9 mouse cellular contexts compared by ENCODE assay signal in genomic region chr19:10219108-10219507, GRCm38 (mm10). TPM values are rescaled to one million over a fixed set of nuclear protein-coding genes. Genes with fewer than 3 reads are reported as not detected.
DNase-seq lines count a peak whose midpoint lies in the region; ATAC-seq and TF ChIP-seq lines count a peak whose summit lies in the region.
"Had no signal": no experiment of that assay in that cellular context is flagged by ENCODE, and none has a peak within 500 bp of the region (broad histone marks: within the 10 kb centered on the region; RNA-seq: fewer than 3 reads in every experiment).

No protein-coding gene starts in this region.

- peaks cover 7% of the 10 kb centered on the region for H3K4me1 ChIP-seq in heart, embryonic 11.5 days (ENCODE audit: control insufficient read depth, insufficient read depth, low read length)
- no peaks in the 10 kb centered on the region for H3K4me1 ChIP-seq in bone marrow macrophage, adult 2 months (ENCODE audit: control insufficient read depth, insufficient read depth, low read length)
- peaks cover 7% of the 10 kb centered on the region; the same call in 1 of the 2 replicates for H3K4me1 ChIP-seq in intestine, postnatal 0 days (replicated peaks; ENCODE audit: control insufficient read depth, insufficient read depth, low read length)
- H3K4me1 ChIP-seq in midbrain, postnatal 0 days (ENCODE audit: insufficient read depth, low read length): no peaks in the 10 kb centered on the region
- H3K4me1 ChIP-seq: limb, embryonic 13.5 days had no signal

- no peak overlapping the region for H3K9ac ChIP-seq in heart, embryonic 11.5 days (ENCODE audit: low read depth, low read length)
- no peak overlapping the region for H3K9ac ChIP-seq in intestine, postnatal 0 days (ENCODE audit: low read depth, low read length)
- H3K9ac ChIP-seq in midbrain, postnatal 0 days (replicated peaks; ENCODE audit: low read length, poor library complexity, severe bottlenecking): no peak overlapping the region
- H3K9ac ChIP-seq: limb, embryonic 13.5 days had no signal

- WGBS in heart, embryonic 11.5 days (ENCODE audit: insufficient replicate concordance): 52% methylated on average over 3 of the region's 3 CpGs
- WGBS in intestine, postnatal 0 days: 51% methylated on average over 3 of the region's 3 CpGs
- 43% methylated on average over 3 of the region's 3 CpGs for WGBS in midbrain, postnatal 0 days

- H3K27me3 ChIP-seq in heart, embryonic 11.5 days (ENCODE audit: control insufficient read depth, insufficient read depth, low read length): no peaks in the 10 kb centered on the region
- no peaks in the 10 kb centered on the region for H3K27me3 ChIP-seq in intestine, postnatal 0 days (replicated peaks; ENCODE audit: control insufficient read depth, insufficient read depth, low read length)
- H3K27me3 ChIP-seq in midbrain, postnatal 0 days (ENCODE audit: insufficient read depth, low read length): no peaks in the 10 kb centered on the region
- H3K27me3 ChIP-seq: limb, embryonic 13.5 days had no signal

- peak; percentile 23 to 59 for DNase-seq in heart, adult 18-20 months
- DNase-seq in right cerebral cortex, adult 2 months (ENCODE audit: low spot score in 2 of 2): peak; percentile 59 to 62
- DNase-seq in right cerebral cortex, postnatal 4 days: no peak
- DNase-seq in midbrain, postnatal 0 days (ENCODE audit: low spot score): peak; percentile 58
- DNase-seq in ovary, postnatal 36 days (ENCODE audit: low spot score): no peak

- no peaks in the 10 kb centered on the region for H3K9me3 ChIP-seq in heart, embryonic 11.5 days (replicated peaks; ENCODE audit: control insufficient read depth, low read length)
- no peaks in the 10 kb centered on the region for H3K9me3 ChIP-seq in intestine, postnatal 0 days (ENCODE audit: control insufficient read depth)
- no peaks in the 10 kb centered on the region for H3K9me3 ChIP-seq in midbrain, postnatal 0 days (ENCODE audit: low read length)
- H3K9me3 ChIP-seq: limb, embryonic 13.5 days had no signal

- H3K36me3 ChIP-seq in heart, embryonic 11.5 days (ENCODE audit: control insufficient read depth, insufficient read depth, low read length): no peaks in the 10 kb centered on the region
- H3K36me3 ChIP-seq in intestine, postnatal 0 days (ENCODE audit: control insufficient read depth, insufficient read depth): peaks cover 25% of the 10 kb centered on the region
- no peaks in the 10 kb centered on the region for H3K36me3 ChIP-seq in midbrain, postnatal 0 days (ENCODE audit: insufficient read depth, low read length)
- H3K36me3 ChIP-seq: limb, embryonic 13.5 days had no signal

- H3K4me3 ChIP-seq in heart, embryonic 11.5 days (ENCODE audit: low read depth, low read length): no peak overlapping the region
- no peak overlapping the region for H3K4me3 ChIP-seq in bone marrow macrophage, adult 2 months (ENCODE audit: insufficient read depth, low read length)
- H3K4me3 ChIP-seq in intestine, postnatal 0 days (ENCODE audit: low read depth, low read length): no peak overlapping the region
- no peak overlapping the region for H3K4me3 ChIP-seq in midbrain, postnatal 0 days (ENCODE audit: low read depth, low read length)
- H3K4me3 ChIP-seq: limb, embryonic 13.5 days had no signal

- no peak overlapping the region for H3K4me2 ChIP-seq in heart, embryonic 11.5 days
- no peak overlapping the region for H3K4me2 ChIP-seq in intestine, postnatal 0 days (replicated peaks; ENCODE audit: low read depth)
- H3K4me2 ChIP-seq in midbrain, postnatal 0 days (ENCODE audit: low read depth, low read length, poor library complexity, severe bottlenecking): no peak overlapping the region
- H3K4me2 ChIP-seq: limb, embryonic 13.5 days had no signal

- TF ChIP-seq CTCF in bone marrow macrophage, adult 2 months (IDR thresholded peaks at IDR 0.05; ENCODE audit: low read depth, low read length): peak; percentile 89
- peak; percentile 83 for TF ChIP-seq CTCF in intestine, postnatal 0 days (IDR thresholded peaks at IDR 0.05; ENCODE audit: low read depth)
- TF ChIP-seq CTCF in midbrain, postnatal 0 days (IDR thresholded peaks at IDR 0.05): peak; percentile 72

- H3K27ac ChIP-seq in heart, embryonic 11.5 days (ENCODE audit: low read depth, low read length): no peak overlapping the region
- no peak overlapping the region for H3K27ac ChIP-seq in bone marrow macrophage, adult 2 months (ENCODE audit: insufficient read depth, low read depth, low read length)
- no peak overlapping the region for H3K27ac ChIP-seq in intestine, postnatal 0 days (ENCODE audit: low read depth, low read length)
- no peak overlapping the region for H3K27ac ChIP-seq in midbrain, postnatal 0 days (ENCODE audit: low read depth, low read length)
- H3K27ac ChIP-seq: limb, embryonic 13.5 days had no signal

- TF ChIP-seq POLR2A in bone marrow macrophage, adult 2 months (IDR thresholded peaks at IDR 0.05; ENCODE audit: borderline replicate concordance, low read depth, low read length): no peak

- ATAC-seq in heart, embryonic 11.5 days (replicated peaks; ENCODE audit: insufficient number of reproducible peaks, low FRiP score, low TSS enrichment): no peak
- 0 out of 2 replicates have a peak, but pooled peaks have one; percentile 7 for ATAC-seq in intestine, postnatal 0 days
- no peak for ATAC-seq in midbrain, postnatal 0 days (ENCODE audit: low FRiP score)

RNA-seq across cellular contexts. Expression of gene Fen1, which starts 15.1 kb away (rescaled TPM):
- 1 to 10 TPM; 4.7 to 5.2 TPM for total RNA-seq in heart, adult 18-20 months (2021)
- polyA plus RNA-seq in heart, embryonic 11.5 days (2014; fragmentation: Nextera tagmentation; extraction: Ambion mirVana): 59.3 and 70.9 TPM in 2 replicates
- 31.1 and 31.2 TPM in 2 replicates for polyA plus RNA-seq in bone marrow macrophage, adult 2 months (2012; ENCODE audit: insufficient read depth, insufficient read length, missing spikeins)
- 30.4 and 33.0 TPM in 2 replicates for polyA plus RNA-seq in intestine, postnatal 0 days (2015; fragmentation: Nextera tagmentation; extraction: Ambion mirVana)
- 19.8 and 20.9 TPM in 2 replicates for total RNA-seq in midbrain, postnatal 0 days (2014; rRNA removed)
- 20.5 and 21.8 TPM in 2 replicates for polyA plus RNA-seq in midbrain, postnatal 0 days (2015; fragmentation: Nextera tagmentation; extraction: Ambion mirVana)

RNA-seq across cellular contexts. Expression of gene Tmem258, which starts 15.3 kb away (rescaled TPM):
- 100 to 1,000 TPM; 138 to 161 TPM for total RNA-seq in heart, adult 18-20 months (2021)
- polyA plus RNA-seq in heart, embryonic 11.5 days (2014; fragmentation: Nextera tagmentation; extraction: Ambion mirVana): 412 and 418 TPM in 2 replicates
- polyA plus RNA-seq in bone marrow macrophage, adult 2 months (2012; ENCODE audit: insufficient read depth, insufficient read length, missing spikeins): 146 and 159 TPM in 2 replicates
- 339 and 369 TPM in 2 replicates for polyA plus RNA-seq in intestine, postnatal 0 days (2015; fragmentation: Nextera tagmentation; extraction: Ambion mirVana)
- total RNA-seq in midbrain, postnatal 0 days (2014; rRNA removed): 61.4 and 84.7 TPM in 2 replicates
- polyA plus RNA-seq in midbrain, postnatal 0 days (2015; fragmentation: Nextera tagmentation; extraction: Ambion mirVana): 279 and 299 TPM in 2 replicates

RNA-seq across cellular contexts. Expression of gene Myrf, which starts 21.4 kb away (rescaled TPM):
- 1 to 10 TPM; 4.2 to 6.2 TPM for total RNA-seq in heart, adult 18-20 months (2021)
- 22.7 and 23.0 TPM in 2 replicates for polyA plus RNA-seq in heart, embryonic 11.5 days (2014; fragmentation: Nextera tagmentation; extraction: Ambion mirVana)
- polyA plus RNA-seq in bone marrow macrophage, adult 2 months (2012; ENCODE audit: insufficient read depth, insufficient read length, missing spikeins): 0.12 TPM in 1 of 2 replicates, not detected in the other
- polyA plus RNA-seq in intestine, postnatal 0 days (2015; fragmentation: Nextera tagmentation; extraction: Ambion mirVana): 4.1 and 4.5 TPM in 2 replicates
- total RNA-seq in midbrain, postnatal 0 days (2014; rRNA removed): 1.7 and 2.2 TPM in 2 replicates
- polyA plus RNA-seq in midbrain, postnatal 0 days (2015; fragmentation: Nextera tagmentation; extraction: Ambion mirVana): 0.91 and 0.94 TPM in 2 replicates

RNA-seq across cellular contexts. Expression of gene Fads1, which starts 36.4 kb away (rescaled TPM):
- total RNA-seq in heart, adult 18-20 months (2021): 10 to 100 TPM; 23.6 to 26.1 TPM
- 64.6 and 65.8 TPM in 2 replicates for polyA plus RNA-seq in heart, embryonic 11.5 days (2014; fragmentation: Nextera tagmentation; extraction: Ambion mirVana)
- polyA plus RNA-seq in bone marrow macrophage, adult 2 months (2012; ENCODE audit: insufficient read depth, insufficient read length, missing spikeins): 99.3 and 119 TPM in 2 replicates
- 26.9 and 29.8 TPM in 2 replicates for polyA plus RNA-seq in intestine, postnatal 0 days (2015; fragmentation: Nextera tagmentation; extraction: Ambion mirVana)
- total RNA-seq in midbrain, postnatal 0 days (2014; rRNA removed): 180 and 184 TPM in 2 replicates
- 150 and 153 TPM in 2 replicates for polyA plus RNA-seq in midbrain, postnatal 0 days (2015; fragmentation: Nextera tagmentation; extraction: Ambion mirVana)

Comparison
In these comparisons a context has a peak if more than half of its experiments do, and no peak if none do; other contexts are left out.
1. DNase-seq: peak in heart, adult 18-20 months (2 of 2), right cerebral cortex, adult 2 months (2 of 2) and midbrain, postnatal 0 days (single experiment); none in right cerebral cortex, postnatal 4 days (single experiment) and ovary, postnatal 36 days (single experiment).
2. Peak in every context shown above with its lines, with median percentiles within 50 percentile points of each other: CTCF ChIP-seq.